Mouse (Mus musculus) heart, adult 8-10 months (tissue): ENCODE measurements at regions not wholly inside any gene's neighbourhood (a gene's known extent, or its start where the extent isn't known, plus 50 kb on each side); places are given as distances from the start of the nearest gene placed in this dataset.

ENCODE experiments used
- DNase-seq: peaks from one replicate; pipeline ENCODE4 v3.0.0; 2022; ENCODE audit warnings: low spot score

DNA sequence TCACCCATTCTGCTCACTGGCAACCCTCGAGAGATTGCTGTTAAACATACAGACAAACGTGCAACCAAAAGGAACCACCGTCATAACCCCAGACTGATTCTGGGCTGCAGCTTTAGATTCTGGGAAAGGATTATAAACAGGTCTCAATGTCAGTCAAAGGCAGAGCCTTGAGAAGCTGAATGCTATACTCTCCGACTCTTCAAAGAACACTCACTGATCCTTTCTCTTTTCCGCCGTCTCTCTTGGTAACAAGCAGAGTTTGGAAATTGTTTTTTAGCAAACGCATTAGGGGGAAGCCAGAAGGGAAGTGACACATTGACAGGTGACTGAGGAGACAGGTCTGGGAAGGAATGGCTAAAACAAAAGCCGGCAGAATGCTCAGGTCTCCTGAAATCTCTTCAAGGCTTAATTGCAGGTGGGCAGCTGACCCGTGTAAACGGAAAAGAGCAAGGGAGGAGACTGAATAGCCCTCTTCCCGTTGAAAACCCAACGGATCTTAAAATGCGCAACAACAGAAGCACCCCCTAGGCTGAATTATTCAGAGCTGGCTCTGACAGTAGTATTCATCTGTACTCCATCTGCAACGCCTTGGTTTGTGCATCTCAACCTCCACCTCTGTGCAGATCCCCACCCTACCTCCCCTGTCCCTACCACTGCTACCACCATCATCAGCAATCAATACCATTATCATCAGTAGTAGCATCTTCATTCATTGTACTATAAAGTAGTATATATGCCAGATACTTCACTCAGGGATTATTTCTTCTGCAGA, 219.6 kb downstream of the Tmem38b start:
- DNase-seq: no peak

DNA sequence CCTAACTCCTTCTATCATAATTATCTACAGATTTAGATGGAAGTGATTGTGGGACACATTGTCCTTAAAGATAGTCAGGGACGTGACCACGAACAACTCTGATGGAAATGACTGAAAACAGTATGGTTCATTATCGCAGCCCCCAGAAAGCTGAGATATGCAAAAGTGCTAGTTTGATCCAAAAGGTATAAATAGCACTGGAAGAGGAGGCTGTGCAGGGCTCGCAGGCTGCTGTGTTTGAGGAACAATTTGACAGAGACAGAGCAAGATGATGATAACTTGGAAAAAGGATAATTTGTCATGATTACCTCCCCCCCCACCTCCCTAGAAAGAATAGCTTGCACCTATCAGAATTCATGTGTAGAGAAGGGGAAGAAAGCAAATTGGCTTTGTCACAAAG, 238.5 kb downstream of the Tmem38b start:
- DNase-seq: no peak

DNA sequence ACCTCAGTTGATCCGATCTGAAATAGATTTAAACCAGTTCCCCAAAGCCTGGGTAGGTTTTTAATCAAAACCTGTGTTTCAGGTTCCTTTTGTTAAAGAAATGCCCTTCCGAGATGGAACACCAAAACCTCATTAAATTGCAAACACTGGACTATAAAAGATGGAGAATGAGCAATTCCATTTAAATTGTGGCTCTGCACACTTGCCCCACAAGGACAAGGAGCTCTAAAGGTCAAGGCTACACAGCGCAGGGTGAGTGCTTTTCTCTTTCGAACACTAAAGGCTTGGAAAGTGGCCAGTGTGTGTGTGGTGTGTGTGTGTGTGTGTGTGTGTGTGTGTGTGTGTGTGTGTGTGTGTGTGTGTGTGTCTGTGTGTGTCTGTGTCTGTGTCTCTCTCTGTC, 246.1 kb downstream of the Tmem38b start:
- no peak for DNase-seq

DNA sequence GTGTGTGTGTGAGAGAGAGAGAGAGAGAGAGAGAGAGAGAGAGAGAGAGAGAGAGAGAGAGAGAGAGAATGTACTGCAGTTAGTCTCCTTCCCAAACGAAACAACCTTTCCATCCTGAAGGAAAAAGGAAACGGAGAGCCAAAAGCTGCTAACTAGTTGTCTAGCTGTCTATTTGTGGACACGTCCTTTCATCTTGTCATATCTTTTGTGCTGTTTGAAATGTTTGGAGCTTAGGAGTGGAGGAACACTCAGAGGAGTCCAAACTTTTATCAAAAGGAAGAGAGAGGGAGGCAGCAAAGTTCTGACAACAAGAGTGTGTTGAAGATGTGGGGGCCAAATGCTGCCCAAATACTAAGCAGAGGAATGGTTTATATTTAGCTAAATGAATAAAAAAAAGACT, 246.6 kb downstream of the Tmem38b start:
- DNase-seq: no peak

DNA sequence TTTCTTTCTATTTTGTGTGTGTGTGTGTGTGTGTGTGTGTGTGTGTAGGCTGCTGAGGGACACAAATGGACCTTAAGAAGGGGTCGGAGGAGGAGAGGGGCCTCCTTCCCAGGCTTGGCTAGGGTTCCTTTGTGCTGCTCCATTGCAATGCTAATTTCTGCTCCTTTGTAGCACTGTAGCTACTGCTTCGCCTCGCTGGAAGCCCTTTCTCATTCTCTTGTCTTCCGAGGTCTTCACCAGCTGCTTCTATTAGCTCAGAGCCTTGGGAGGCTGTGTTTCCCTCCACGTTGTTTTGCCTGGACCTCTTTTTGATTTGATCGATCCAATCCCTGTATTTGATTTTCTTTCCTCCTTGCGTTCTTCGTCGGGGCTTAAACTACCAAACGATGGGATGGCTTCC, 247.1 kb downstream of the Tmem38b start:
- no peak for DNase-seq

DNA sequence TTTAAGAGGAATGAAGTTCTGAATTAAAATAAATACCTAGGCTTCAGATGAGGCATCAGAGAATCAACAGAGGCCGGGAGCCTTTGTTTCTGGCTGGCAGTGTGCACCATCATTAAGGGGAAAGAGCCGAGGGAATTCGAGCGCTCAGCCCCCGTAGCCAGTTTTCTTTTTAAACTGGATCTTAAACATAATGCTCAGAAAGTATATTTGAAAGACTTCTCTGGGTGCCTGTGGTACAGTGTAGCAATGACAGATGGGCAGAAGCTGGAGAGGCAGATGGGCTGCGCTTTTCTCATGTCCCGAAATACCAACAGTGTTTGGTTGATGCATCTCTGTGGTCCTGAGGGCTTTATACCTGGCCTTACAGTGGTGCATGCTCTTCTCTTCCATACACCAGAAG, 247.6 kb downstream of the Tmem38b start:
- DNase-seq: no peak

DNA sequence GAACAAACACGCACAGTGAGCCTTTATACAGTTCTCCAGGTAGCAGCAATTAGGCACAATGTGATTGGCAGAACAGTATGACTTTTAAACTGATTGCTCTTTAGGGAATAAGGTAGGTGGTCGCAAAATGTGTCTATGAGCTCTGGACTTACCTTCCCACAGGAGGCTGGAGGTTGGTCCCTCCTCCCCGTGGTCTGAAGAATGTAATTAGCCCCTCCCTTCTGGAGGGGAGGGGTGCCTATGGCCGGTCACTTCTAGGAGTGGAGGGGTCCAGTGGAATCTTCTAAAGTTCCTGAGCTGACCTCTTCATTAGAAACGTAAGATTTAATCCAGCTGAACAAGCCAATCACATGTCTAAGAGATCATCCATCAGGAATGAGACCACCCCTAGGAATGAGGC, 248.4 kb downstream of the Tmem38b start:
- no peak for DNase-seq

DNA sequence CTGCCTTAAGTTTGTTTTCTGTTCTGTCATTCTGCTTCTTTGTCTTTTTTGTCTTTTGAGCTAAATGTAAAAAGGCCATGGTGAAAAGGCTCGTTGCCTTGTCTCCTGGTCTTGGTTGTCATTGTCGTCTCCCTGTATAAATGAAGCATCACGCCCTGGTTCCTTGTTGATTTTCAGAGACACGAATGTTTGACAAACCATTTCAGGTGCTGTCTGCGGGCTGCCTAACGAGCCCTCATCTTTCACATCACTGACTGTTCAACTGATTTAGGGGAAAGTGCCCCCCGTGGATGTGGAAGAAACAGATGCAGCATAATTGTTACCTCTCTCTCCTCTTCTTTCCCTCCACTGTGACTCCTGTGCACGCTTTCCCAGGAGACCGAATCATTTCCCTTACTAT, 254.7 kb downstream of the Tmem38b start:
- no peak for DNase-seq

DNA sequence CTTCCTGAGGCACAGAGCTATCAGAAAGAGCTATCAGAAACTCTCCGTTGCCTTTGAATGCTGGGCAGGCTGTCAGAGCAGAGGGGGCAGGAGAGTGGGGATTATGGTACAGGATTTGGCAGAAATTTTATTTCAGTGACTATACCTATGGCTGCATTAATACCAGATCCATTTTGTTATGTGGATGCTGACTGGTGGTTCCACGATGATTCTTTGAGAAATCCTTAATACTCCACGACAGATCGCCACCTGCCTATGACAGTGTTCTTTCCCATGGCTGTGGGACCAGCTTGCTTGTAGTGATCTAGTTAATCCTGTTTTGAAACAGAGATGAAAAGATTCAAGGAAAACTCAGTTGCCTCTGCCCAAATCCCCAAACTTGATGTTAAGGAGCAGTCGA, 255.6 kb downstream of the Tmem38b start:
- DNase-seq: no peak

DNA sequence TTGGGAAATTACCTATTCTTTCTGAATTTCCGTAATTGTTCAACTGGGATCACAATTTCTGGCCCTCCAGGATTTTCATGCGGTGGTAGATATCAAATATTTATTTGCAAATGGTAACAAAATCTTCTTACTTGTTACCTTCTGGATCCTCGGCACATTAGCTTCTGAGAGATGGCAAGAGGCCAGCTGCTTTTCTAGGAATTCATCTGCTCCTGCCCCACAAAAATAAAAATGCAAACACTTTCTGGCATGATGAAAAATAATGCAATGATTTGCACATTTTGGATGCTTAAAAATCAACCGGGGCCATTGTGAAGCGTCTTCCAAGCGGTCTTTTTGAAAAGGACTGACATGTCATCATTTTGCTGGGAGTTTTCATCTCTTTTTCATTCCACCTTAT, 258.9 kb downstream of the Tmem38b start:
- DNase-seq: no peak

DNA sequence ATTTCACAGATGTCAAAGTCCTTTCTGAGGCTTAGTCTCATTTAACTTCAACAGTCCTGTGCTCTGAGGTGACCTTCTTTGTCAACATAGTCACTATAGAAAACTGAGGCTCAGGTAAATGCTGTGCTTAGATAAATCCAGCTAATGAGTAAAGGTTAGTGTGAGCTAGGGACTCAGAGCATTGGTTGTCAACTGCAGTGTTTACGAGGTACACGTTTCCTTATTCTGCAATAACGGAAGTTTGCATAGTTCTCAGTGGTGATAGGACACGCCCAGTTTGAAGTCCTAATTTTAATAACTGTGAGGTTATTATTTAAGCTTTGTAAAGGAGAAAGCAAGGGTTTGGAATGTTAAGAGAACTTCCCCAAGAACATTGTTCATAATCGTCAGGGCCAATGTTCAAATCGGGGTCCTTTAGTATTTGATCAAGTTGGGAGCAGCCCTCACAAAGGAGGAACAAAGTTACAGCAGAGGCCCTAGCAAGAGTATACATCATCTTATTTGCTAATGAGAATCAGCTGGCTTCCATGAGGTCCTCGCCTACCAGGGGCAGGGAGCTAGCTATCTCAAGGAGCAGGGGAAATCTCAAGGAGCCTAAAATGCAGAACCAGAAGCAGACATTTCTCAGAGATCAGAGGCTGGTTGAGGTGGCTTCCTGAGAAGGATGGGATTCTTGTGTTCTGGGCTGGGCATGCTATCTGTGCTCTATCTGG, 268.6 kb downstream of the Tmem38b start:
- no peak for DNase-seq

DNA sequence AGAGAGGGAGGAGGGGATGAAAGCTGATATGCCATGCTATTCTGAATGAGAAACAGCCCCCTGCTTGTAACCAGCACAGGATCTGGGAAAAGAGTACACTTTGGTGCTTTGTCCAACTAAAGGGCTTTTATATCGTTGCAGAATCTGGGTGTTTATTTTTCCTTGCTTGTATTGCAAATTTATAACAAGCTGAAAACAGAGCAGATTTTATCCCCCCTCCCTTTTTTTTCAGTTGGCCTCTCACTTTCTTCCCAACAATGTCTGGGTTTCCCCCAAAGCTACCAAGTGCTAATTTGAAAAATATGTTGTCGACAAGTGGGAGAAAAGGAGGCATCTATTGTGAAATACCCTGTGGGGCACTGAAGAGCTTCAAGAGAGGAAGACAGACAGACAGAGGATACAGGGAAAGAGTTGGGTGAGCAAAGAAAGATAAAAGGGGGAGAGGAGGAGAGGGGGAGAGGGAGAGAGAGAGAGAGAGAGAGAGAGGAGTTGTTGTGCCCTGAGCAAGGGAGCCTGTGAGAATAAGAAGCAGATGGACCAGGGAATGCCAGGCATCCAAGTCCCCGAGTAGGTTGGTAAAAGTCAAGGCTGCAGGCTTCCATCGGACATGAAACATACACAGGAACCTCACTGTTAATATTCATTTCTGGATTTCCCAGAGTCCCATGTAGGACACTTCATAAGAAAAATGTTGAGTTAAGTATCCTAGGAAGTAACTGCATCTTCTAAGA, 269.5 kb downstream of the Tmem38b start:
- DNase-seq: no peak

DNA sequence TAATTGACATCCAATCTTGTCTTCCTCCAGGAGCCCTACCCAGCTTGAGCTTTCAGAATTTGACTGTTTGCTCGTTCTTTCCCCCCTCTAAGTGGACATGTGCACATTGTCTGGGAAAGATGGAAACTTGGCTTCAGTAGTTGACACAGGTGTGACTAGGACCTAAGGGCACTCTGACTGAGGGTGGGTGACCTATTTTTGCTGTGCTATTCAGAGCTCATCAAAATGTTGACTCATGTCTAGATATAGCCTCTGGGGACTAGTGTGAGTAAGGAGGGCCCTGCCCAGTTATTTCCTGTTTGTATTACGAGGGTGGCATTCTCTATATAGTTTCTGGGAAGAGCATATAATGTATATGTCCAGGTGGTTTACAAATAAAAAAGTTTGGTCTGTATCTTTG, 271.7 kb downstream of the Tmem38b start:
- no peak for DNase-seq

DNA sequence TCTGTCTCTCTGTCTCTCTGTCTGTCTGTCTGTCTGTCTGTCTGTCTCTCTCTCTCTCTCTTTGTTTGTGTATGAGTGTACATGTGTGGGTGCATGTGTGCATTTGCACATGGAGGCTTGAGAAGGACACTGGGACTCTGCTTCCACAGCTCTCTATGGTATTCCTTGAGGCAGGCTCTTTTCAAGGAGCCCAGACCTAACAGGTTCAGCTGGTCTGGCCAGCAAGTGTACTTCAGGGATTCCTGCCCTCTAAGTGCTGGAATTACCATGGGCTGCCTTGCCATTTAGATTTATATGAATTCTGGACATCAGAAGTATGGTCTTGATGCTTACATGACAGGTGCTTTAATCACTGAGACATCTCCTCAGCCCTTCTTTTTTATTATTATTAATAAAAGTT, 274.4 kb downstream of the Tmem38b start:
- DNase-seq: no peak

DNA sequence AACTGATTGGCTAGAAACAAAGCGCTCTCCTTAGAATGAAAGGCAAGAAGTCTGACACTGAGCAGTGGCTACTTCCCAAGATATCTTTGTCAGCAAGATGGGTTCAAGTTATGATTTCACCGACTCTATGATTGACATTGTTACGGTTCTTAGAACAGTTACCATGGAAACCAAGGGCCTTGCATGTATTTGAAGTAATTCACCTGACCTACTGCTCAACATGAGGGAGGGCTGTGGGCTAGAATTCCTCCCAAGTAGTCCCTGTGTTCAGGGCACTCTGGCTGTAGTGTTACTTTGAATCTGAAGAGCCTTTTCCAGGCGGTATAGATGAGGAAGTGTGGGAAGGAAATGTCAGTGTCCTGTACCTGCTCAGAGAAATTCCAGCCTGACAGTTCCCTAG, 281.1 kb downstream of the Tmem38b start:
- no peak for DNase-seq

DNA sequence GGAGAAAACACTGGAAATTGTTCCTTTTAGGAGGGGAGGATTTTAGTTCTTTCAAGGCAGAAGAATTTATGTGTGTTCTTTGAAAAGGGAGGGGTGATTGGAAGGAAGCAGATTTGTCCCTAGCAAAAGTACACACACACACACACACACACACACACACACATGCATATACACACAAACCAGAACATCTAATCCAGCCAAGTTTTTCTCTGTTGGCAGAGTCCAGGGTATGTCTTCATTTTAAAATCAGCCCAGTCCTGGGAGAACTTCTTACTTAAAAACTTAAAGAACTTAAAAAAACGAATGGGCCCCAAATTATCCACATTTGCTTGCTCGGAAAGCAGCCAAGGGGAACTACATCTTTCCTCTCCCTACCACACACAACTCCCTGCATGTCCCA, 290.5 kb downstream of the Tmem38b start:
- DNase-seq: no peak

DNA sequence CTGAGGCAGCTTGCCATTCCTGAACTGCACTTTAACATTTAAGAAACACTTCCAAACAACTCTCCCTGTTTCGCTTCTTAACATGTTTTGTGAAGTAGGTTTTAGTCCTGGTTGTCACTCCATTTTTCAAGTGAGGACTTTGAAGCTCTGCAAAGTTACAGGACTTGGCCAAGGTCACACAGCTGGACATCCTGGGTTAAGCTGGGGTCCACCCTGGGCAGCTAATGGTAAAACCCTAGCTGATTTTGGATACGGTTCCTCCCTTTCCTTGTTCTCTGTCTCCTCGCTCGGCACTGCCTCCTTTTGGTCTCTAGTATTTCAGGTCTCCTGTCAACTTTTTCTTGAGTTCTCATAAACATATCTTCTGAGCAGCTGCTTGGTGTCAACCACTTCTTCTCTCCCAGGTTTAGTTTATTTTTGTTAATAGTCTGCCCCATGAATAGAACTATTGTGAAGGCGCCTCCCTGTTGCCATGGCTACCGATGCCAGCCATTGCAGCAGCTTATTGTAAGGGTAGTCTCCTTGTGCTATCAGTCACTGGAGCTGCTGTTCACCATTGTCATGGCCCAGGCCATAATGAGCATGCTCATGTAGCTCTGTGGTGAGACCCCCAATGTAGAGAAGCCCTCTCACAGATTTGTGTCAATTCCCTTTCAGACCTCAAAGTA, 292.5 kb downstream of the Tmem38b start:
- DNase-seq: no peak

DNA sequence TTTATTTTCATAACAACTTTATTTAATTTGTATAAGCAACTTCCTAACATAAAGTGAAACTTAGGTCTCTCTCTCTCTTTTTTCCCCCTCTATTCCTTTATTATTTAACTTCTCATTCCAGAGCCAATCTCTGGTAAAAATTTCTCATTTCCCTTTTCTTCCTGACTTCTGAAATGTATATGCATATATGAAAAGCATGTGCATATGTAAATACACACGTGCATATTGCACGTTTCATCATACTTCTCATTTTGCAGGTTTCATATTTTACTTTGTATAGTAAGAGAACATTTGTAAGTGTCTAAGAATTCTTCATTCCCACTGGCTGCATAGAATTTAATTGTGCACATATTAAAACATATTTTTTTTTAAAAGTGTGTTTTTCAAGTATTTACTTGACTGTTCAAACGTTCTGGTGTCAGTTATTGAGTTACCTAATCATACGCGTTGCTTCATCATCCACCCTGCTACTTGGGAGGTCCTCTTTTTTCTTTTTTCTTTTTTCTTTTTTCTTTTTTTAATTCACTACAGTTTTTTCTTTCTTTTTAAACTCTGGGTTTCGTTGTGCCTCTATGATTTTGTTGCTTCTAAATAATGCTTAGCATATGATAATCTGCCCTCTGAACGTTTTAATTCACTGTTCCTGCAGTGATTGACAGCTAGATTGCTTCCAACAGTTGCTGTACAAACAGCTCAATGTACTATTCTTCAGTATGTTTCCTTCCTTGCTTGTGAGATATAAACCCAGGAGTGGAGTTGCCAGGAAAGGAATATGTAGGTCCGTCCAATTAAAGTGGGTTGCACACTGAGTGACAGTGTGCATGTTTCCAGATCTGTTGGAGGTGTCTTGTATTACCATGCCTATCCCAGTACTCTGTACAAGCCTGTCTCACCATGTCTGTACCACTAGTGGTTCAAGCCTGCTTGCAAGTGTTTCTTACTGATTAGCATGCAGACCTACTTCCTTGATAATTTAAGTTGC, 303.2 kb downstream of the Tmem38b start:
- DNase-seq: no peak

DNA sequence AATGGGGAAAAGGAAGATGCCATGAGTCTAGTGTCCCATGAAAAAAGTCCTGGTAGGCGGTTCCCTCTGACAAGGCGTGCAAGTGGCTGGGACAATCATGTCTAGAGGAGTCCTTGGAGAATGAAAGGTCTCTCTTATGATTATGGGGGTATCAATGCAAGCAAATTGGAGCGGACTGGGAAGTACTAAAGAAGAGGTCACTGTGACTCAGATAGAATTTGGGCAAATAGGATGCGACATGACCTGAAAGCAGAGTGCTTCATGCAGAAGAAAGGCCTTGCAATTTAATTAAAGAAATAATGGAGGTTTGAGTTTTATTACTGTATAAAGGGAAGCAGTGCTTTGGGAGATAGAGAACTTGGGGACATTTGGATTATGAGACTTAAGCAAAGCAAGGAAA, 330.3 kb downstream of the Tmem38b start:
- no peak for DNase-seq

DNA sequence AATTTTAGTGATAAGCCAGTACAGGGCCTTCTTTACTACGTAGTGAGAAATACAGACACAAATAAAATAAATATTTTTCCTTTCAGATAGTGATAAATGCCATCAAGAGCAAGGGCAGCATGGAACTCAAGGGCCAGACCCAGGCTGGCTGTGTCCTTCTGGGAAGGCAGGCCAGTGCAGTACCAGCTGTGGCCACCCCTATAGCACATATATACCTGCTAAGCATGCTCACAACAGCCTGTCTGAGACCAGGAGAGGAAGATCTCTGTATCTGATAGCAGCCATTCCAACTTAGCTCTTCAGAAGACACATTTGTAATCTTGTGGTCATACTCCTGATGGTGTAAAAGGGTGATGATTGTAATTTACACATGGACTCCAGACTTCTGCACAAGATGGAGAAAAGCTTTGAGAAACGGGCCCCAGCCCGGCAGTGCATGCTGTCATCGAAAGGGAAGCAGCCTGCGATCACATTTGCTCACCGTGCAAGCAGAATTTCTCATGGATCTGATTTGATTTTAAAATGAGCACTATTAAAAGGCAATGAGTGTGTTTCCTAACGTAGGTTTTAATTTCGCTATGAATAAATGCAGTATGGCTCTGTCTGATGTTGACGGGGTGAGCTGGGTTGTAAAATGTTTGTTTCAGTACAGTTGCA, 335.6 kb downstream of the Tmem38b start:
- no peak for DNase-seq

DNA sequence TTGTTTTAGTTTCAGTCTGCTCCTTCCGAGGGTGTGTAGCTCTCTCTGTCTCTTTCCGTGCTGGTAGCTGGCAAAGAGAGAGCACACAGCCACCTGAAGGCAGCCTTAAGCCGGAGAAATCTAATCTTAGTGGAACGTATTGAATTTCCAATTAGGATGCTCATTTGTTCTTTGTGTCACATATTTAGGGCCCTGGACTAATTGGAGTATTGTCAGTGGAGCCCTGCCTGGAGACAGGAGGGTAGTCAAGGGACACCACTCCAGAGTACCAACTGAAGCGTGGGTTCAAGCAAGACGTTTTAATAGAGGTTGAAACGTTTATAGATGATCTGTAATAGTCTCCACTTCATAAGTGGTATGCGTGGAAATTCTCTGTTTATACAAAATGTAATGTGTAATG, 336.5 kb downstream of the Tmem38b start:
- no peak for DNase-seq
